Mouse (Mus musculus) myocyte (in vitro differentiated cells): ENCODE data around the gene Dda1. TPM values are rescaled to one million over a fixed set of nuclear protein-coding genes. Genes with fewer than 3 reads are reported as not detected.

Experiments used
- H3K27me3 ChIP-seq: one replicate; pipeline ENCODE4 v1.6.1; 2011; ENCODE audit not compliant: control insufficient read depth, insufficient read depth, insufficient read length
- H3K36me3 ChIP-seq: one replicate; pipeline ENCODE4 v1.6.1; 2011; ENCODE audit not compliant: control insufficient read depth, insufficient read depth
- H3K4me2 ChIP-seq: one replicate; pipeline ENCODE4 v1.6.1; 2011; ENCODE audit warnings: low read depth, control low read depth
- H3K4me3 ChIP-seq: one replicate; pipeline ENCODE4 v1.5.1; 2011; ENCODE audit warnings: mild to moderate bottlenecking, control low read depth, moderate library complexity
- H3K79me2 ChIP-seq: one replicate; pipeline ENCODE4 v1.6.1; 2011; ENCODE audit not compliant: control insufficient read depth, insufficient read depth
- H3ac ChIP-seq: one replicate; pipeline ENCODE4 v1.6.1; 2011; ENCODE audit not compliant: control insufficient read depth, insufficient read length
- CEBPB ChIP-seq: IDR thresholded peaks from 2 replicates; pipeline ENCODE4 v1.6.1; 2011; ENCODE audit warnings: mild to moderate bottlenecking, moderate library complexity; ENCODE audit not compliant: poor library complexity, insufficient read depth, severe bottlenecking
- E2F4 ChIP-seq: IDR thresholded peaks from one replicate; pipeline ENCODE4 v1.6.1; 2011; ENCODE audit warnings: mild to moderate bottlenecking, control low read depth, moderate library complexity; ENCODE audit not compliant: insufficient read depth
- MAX ChIP-seq: IDR thresholded peaks from one replicate; pipeline ENCODE4 v1.6.1; 2011; ENCODE audit warnings: low read depth, mild to moderate bottlenecking, control low read depth
- MYOD1 ChIP-seq, 3 experiments: IDR thresholded peaks; one replicate each; pipeline ENCODE4 v1.6.1; 2011; ENCODE audit warnings: control low read depth in 2 of 3, low read depth in 2 of 3, mild to moderate bottlenecking in 2 of 3, moderate library complexity in 1 of 3; ENCODE audit not compliant: insufficient read length in 2 of 3, control insufficient read depth in 1 of 3
- MYOG ChIP-seq, 3 experiments: IDR thresholded peaks; one replicate each; pipeline ENCODE4 v1.6.1; 2011; ENCODE audit warnings: control low read depth in 2 of 3, low read depth in 2 of 3, mild to moderate bottlenecking in 2 of 3; ENCODE audit not compliant: insufficient read length in 2 of 3, control insufficient read depth in 1 of 3, insufficient read depth in 1 of 3
- POLR2A ChIP-seq: IDR thresholded peaks from one replicate; pipeline ENCODE4 v1.6.1; 2011; ENCODE audit warnings: low read depth, mild to moderate bottlenecking, control low read depth, moderate library complexity; ENCODE audit not compliant: insufficient read length
- POLR2AphosphoS2 ChIP-seq: IDR thresholded peaks from one replicate; pipeline ENCODE4 v1.6.1; 2011; ENCODE audit warnings: low read depth, control low read depth; ENCODE audit not compliant: insufficient read length
- REST ChIP-seq: IDR thresholded peaks from one replicate; pipeline ENCODE4 v1.6.1; 2011; ENCODE audit warnings: mild to moderate bottlenecking, control low read depth, moderate library complexity; ENCODE audit not compliant: insufficient read depth, insufficient read length
- SRF ChIP-seq: IDR thresholded peaks from one replicate; pipeline ENCODE4 v1.6.1; 2011; ENCODE audit warnings: low read depth; ENCODE audit not compliant: control insufficient read depth, insufficient read length
- TCF12 ChIP-seq: IDR thresholded peaks from one replicate; pipeline ENCODE4 v1.6.1; 2011; ENCODE audit warnings: mild to moderate bottlenecking, control low read depth; ENCODE audit not compliant: poor library complexity, insufficient read depth, severe bottlenecking
- TCF3 ChIP-seq: IDR thresholded peaks from one replicate; pipeline ENCODE4 v1.6.1; 2011; ENCODE audit warnings: low read depth, control low read depth; ENCODE audit not compliant: insufficient read length
- USF1 ChIP-seq: IDR thresholded peaks from one replicate; pipeline ENCODE4 v1.6.1; 2011; ENCODE audit warnings: low read depth, mild to moderate bottlenecking, control low read depth, moderate library complexity
- polyA plus RNA-seq: library from polyadenylated mRNA; unstranded; fragments of >200 nt; fragmentation: generic; extraction: Trizol; gene quantifications from one replicate; pipeline ENCODE4 v1.2.1, GENCODE M21; 2012; ENCODE audit warnings: missing spikeins

The Dda1 gene
- polyA plus RNA-seq, 1 experiment = 117 TPM

DNA sequence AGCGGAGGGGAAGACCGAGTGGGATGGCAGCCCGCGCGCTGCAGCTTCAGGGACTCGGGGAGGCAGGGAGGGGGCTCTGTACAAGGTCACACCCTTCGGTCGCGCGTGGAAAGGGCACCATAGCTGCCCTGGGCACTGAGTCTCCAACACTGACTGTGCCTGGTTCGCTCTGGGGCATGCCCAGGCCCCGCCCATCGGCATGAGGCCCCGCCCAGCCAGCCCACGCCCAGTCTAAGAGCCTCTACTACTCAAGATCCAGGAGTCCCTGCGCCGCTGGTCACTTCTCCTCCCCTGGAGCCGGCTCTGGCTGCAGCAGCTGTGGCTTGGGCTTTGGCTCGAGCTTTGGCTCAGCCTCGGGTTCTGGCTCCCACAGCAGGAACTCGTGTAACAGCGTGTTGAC lies 12.1 kb upstream of the Dda1 start:
- no peaks in the 10 kb centered on the region for H3K27me3 ChIP-seq
- H3K79me2 ChIP-seq = no peaks in the 10 kb centered on the region
- no peaks in the 10 kb centered on the region for H3K36me3 ChIP-seq
- TF ChIP-seq CEBPB (no peak), USF1 (no peak), E2F4 (no peak), TCF12 (no peak), MYOD1 (IDR thresholded peaks at IDR 0.05; ENCODE audit: control insufficient read depth in 1 of 3, insufficient read length in 2 of 3, low read depth in 2 of 3) (no peak), MYOG (IDR thresholded peaks at IDR 0.05; ENCODE audit: control insufficient read depth in 1 of 3, insufficient read depth in 1 of 3, insufficient read length in 2 of 3, low read depth in 2 of 3) (no peak), MAX (no peak), POLR2AphosphoS2 (no peak), REST (no peak)
- no peak overlapping the region for H3K4me3 ChIP-seq
- no peak overlapping the region for H3ac ChIP-seq
- H3K4me2 ChIP-seq = no peak overlapping the region

DNA sequence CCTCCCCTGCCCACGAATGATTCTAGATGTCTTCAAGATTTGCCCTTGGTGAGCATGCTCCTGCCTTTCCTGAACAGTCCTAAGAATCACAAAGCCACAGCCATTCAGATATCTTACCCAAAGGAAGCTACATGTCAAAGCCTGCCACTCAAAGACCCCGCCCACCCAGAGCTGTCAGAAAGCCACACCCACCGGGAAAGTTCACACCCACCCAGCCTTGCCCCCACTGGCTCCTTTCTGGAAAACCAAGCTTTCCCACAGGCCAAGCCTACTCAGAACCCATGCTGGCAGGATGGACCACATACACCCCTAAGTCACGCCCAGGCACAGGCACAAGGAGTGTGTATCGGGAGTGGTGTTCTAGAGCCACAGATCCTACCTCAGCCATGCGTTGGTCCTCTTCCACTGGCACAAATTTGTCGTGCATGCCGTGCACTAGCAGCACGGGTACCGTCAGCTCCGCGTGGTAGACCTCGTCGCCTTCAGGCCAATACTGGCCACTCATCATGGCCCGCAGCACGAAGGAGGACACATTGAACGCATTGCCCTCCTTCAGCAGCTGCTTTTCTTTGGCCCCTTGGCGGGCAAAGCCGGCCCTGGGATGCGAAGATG lies 11.2 kb upstream of the Dda1 start:
- Histone ChIP-seq H3K27me3 (no peaks in the 10 kb centered on the region), H3K4me3 (no peak overlapping the region), H3ac (no peak overlapping the region), H3K4me2 (no peak overlapping the region), H3K36me3 (no peaks in the 10 kb centered on the region), H3K79me2 (peaks cover 7% of the 10 kb centered on the region)
- TF ChIP-seq CEBPB (no peak), POLR2AphosphoS2 (no peak), REST (no peak), USF1 (no peak), MAX (no peak), MYOD1 (IDR thresholded peaks at IDR 0.05; ENCODE audit: control insufficient read depth in 1 of 3, insufficient read length in 2 of 3, low read depth in 2 of 3) (no peak), POLR2A (no peak), SRF (no peak), E2F4 (no peak), MYOG (IDR thresholded peaks at IDR 0.05; ENCODE audit: control insufficient read depth in 1 of 3, insufficient read depth in 1 of 3, insufficient read length in 2 of 3, low read depth in 2 of 3) (no peak), TCF3 (no peak), TCF12 (no peak)

DNA sequence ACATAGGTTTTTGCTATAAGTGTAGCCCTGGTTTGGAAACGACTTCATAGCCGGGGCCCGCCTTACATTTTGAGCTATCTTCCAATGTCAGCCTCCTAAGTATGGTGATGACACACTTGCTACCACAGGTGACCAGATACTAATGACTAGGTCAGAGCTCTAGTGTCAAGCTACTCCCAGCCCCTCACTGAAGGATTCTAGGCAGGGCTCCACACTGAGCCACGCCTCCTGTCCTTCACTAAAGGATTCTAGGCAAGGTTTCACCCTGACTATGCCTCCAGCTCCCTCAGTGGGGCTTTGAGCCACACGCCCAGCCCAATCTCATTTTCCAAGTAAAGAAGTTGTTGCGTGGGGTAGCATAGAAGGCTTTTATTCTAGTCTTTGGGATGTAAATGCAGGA lies 8.3 kb upstream of the Dda1 start:
- H3ac ChIP-seq = no peak overlapping the region
- H3K4me2 ChIP-seq = no peak overlapping the region
- TF ChIP-seq USF1 (no peak), REST (no peak), POLR2A (no peak), TCF12 (no peak), CEBPB (no peak), SRF (no peak), POLR2AphosphoS2 (no peak), MYOD1 (IDR thresholded peaks at IDR 0.05; ENCODE audit: control insufficient read depth in 1 of 3, insufficient read length in 2 of 3, low read depth in 2 of 3) (no peak), MAX (no peak), TCF3 (no peak), MYOG (IDR thresholded peaks at IDR 0.05; ENCODE audit: control insufficient read depth in 1 of 3, insufficient read depth in 1 of 3, insufficient read length in 2 of 3, low read depth in 2 of 3) (no peak), E2F4 (no peak)
- H3K27me3 ChIP-seq = no peaks in the 10 kb centered on the region
- no peak overlapping the region for H3K4me3 ChIP-seq
- no peaks in the 10 kb centered on the region for H3K36me3 ChIP-seq
- H3K79me2 ChIP-seq = peaks cover 7% of the 10 kb centered on the region

DNA sequence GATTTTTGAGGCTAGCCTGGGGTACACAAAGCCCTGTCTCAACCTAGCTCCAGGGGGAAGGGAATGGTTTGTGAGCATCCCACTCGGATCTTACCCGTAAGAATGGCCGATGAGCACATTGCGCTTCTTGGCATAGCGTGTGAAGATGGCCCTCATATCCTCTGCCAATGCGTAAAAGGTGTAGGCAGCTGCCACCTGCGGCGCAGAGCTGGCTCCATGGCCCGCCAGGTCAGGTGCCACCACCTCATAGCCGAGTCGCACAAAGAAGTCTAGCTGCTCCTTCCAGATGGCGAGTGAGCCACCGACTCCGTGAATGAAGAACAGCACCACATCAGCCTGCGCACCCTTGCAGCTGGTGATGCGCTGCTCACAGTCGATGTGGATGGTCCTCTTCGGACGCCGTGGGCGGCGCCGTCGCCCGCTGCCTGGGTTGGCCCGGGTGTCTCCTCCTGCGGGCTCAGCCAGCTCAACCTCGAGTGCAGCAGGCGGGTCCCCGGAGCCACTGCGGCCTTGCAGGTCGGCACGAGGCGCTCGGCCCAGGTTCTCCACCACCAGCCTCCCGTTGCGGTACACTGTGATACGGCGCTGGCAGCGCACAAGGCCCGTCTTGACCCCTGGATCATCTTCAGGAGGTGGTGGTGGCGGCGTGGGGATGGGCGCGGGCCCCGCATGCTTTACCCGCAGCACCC lies 7.7 kb upstream of the Dda1 start:
- H3K4me3 ChIP-seq = no peak overlapping the region
- H3K27me3 ChIP-seq = no peaks in the 10 kb centered on the region
- H3K36me3 ChIP-seq = no peaks in the 10 kb centered on the region
- no peak for TF ChIP-seq SRF
- no peak for TF ChIP-seq E2F4
- TF ChIP-seq CEBPB = no peak
- TF ChIP-seq MYOD1 (IDR thresholded peaks at IDR 0.05; ENCODE audit: control insufficient read depth in 1 of 3, insufficient read length in 2 of 3, low read depth in 2 of 3) = no peak
- no peak for TF ChIP-seq MAX
- no peak for TF ChIP-seq TCF12
- H3K4me2 ChIP-seq = no peak overlapping the region
- peaks cover 7% of the 10 kb centered on the region for H3K79me2 ChIP-seq
- no peak overlapping the region for H3ac ChIP-seq
